Mouse (Mus musculus): ENCODE results near the gene Magi1. TPM values are rescaled to one million over a fixed set of nuclear protein-coding genes. Genes with fewer than 3 reads are reported as not detected.

Magi1 gene
- total RNA-seq, 2 experiments from 2014 or later: 47.1 to 52.9 TPM

GRCm38 (mm10) chr6:94163325-94163995, 120.3 kb downstream of the Magi1 start:
- DNase-seq (ENCODE audit: low spot score in 2 of 2): peak; percentile 21 to 31

- DNase-seq (ENCODE audit: low spot score in 2 of 2): no peak
These were observed 120.8 kb downstream of the Magi1 start for GRCm38 (mm10) chr6:94162918-94163317.

- DNase-seq (ENCODE audit: low spot score in 2 of 2): no peak
These were observed 124.5 kb downstream of the Magi1 start for GRCm38 (mm10) chr6:94159256-94159655.

- DNase-seq (ENCODE audit: low spot score in 2 of 2): no peak
These were observed 125.4 kb downstream of the Magi1 start for GRCm38 (mm10) chr6:94158119-94158848.

GRCm38 (mm10) chr6:94155996-94156395, 127.7 kb downstream of the Magi1 start:
- no peak for DNase-seq (ENCODE audit: low spot score in 2 of 2)

- no peak for DNase-seq (ENCODE audit: low spot score in 2 of 2)
These were observed 128.7 kb downstream of the Magi1 start for GRCm38 (mm10) chr6:94154854-94155601.

GRCm38 (mm10) chr6:94152881-94153280, 130.8 kb downstream of the Magi1 start:
- DNase-seq (ENCODE audit: low spot score in 2 of 2): no peak

GRCm38 (mm10) chr6:94150876-94151275, 132.8 kb downstream of the Magi1 start:
- DNase-seq (ENCODE audit: low spot score in 2 of 2): no peak

- no peak for DNase-seq (ENCODE audit: low spot score in 2 of 2)
These were observed 133.9 kb downstream of the Magi1 start for GRCm38 (mm10) chr6:94149800-94150199.

- DNase-seq (ENCODE audit: low spot score in 2 of 2): no peak
These were observed 137.6 kb downstream of the Magi1 start for GRCm38 (mm10) chr6:94146206-94146493.

GRCm38 (mm10) chr6:94145430-94146205, 138.1 kb downstream of the Magi1 start:
- DNase-seq (ENCODE audit: low spot score in 2 of 2): no peak

- no peak for DNase-seq (ENCODE audit: low spot score in 2 of 2)
These were observed 141.2 kb downstream of the Magi1 start for GRCm38 (mm10) chr6:94142493-94142892.

- no peak for DNase-seq (ENCODE audit: low spot score in 2 of 2)
These were observed 142.2 kb downstream of the Magi1 start for GRCm38 (mm10) chr6:94141496-94141895.

GRCm38 (mm10) chr6:94139952-94140414, 143.7 kb downstream of the Magi1 start:
- no peak for DNase-seq (ENCODE audit: low spot score in 2 of 2)

- no peak for DNase-seq (ENCODE audit: low spot score in 2 of 2)
These were observed 147.0 kb downstream of the Magi1 start for GRCm38 (mm10) chr6:94136693-94137092.

GRCm38 (mm10) chr6:94134159-94134558, 149.6 kb downstream of the Magi1 start:
- DNase-seq (ENCODE audit: low spot score in 2 of 2): no peak

GRCm38 (mm10) chr6:94131999-94132398, 151.7 kb downstream of the Magi1 start:
- no peak for DNase-seq (ENCODE audit: low spot score in 2 of 2)

GRCm38 (mm10) chr6:94130389-94130788, 153.3 kb downstream of the Magi1 start:
- no peak for DNase-seq (ENCODE audit: low spot score in 2 of 2)

- DNase-seq (ENCODE audit: low spot score in 2 of 2): no peak
These were observed 157.0 kb downstream of the Magi1 start for GRCm38 (mm10) chr6:94126763-94127162.

- DNase-seq (ENCODE audit: low spot score in 2 of 2): no peak
These were observed 158.6 kb downstream of the Magi1 start for GRCm38 (mm10) chr6:94125144-94125543.

GRCm38 (mm10) chr6:94124279-94124678, 159.4 kb downstream of the Magi1 start:
- no peak for DNase-seq (ENCODE audit: low spot score in 2 of 2)

Data from layer of hippocampus, postnatal 14 days (tissue).